Mouse (Mus musculus) G1E (cell line): ENCODE measurements around the gene Usp6nl.

Experiments used
- CTCF ChIP-seq: IDR thresholded peaks from 2 replicates; pipeline ENCODE4 v1.5.1; 2012; ENCODE audit warnings: low read depth, low read length, inconsistent platforms, mixed read lengths
- GATA1 ChIP-seq: IDR thresholded peaks from 2 replicates; pipeline ENCODE4 v1.6.1; 2012; ENCODE audit warnings: borderline replicate concordance, low read length, inconsistent platforms, mixed read lengths
- GATA2 ChIP-seq: IDR thresholded peaks from 2 replicates; pipeline ENCODE4 v1.6.1; 2012; ENCODE audit warnings: low read depth, low read length, inconsistent platforms, borderline replicate concordance
- POLR2AphosphoS5 ChIP-seq: IDR thresholded peaks from 2 replicates; pipeline ENCODE4 v1.6.1; 2012; ENCODE audit warnings: low read depth, low read length, inconsistent platforms; ENCODE audit not compliant: insufficient replicate concordance
- TAL1 ChIP-seq: conservative IDR thresholded peaks from 2 replicates; pipeline ENCODE4 v1.6.1; 2012; ENCODE audit warnings: low read depth, low read length, inconsistent platforms, mixed read lengths

DNA sequence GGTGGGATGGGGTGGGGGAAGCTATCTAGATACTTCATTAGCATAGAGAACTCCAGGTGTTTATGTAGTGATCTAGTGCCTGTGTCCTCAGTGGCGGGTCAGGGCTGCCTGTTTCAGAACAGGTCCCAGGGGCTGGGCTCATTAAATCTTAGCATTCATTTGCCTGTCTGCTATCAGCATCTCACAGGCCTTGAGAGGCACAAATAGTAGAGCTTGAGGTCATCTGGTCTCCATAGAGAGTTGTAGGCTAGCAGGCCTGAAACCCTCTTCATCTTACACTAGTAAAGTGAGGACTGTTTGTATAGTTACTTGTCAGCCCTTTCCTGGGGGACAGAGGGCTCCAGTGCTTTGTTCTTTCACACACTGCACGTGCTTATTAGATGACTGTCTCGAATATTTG, 81.5 kb downstream of the Usp6nl start:
- TF ChIP-seq CTCF (no peak), GATA1 (no peak), TAL1 (peak; percentile 32; the same call in 1 of the 2 replicates), GATA2 (no peak), POLR2AphosphoS5 (no peak)
